Mouse (Mus musculus) frontal cortex, postnatal 10 days (tissue): ENCODE measurements around the gene Maml3.
A peak's percentile ranks its signal among the peaks of the same experiment; 100 is the strongest.

Experiments
- DNase-seq, 2 experiments: peaks; one replicate each; pipeline ENCODE4 v3.0.0; 2022; ENCODE audit warnings: low spot score in 2 of 2, mixed read lengths in 1 of 2

Maml3 gene

DNA sequence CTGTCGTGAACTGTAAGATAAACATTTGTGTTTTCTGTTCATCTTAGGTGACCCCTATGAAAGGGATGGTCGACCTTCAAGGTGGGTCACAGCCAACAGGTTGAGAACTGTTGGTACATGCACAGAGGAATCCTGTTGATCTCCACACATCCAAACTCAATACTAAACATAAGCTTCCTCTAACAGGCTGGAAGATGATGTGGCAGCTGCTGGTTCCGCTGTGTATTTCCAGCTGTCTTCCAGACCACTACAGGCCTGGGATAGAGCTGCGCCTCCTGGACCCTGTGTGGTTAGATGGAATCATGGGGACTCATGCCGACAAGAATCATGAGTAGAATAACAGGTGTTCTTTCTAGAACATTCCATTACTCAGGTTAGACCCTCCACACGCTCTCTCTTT lies 101.2 kb downstream of the Maml3 start:
- DNase-seq, result no peak

DNA sequence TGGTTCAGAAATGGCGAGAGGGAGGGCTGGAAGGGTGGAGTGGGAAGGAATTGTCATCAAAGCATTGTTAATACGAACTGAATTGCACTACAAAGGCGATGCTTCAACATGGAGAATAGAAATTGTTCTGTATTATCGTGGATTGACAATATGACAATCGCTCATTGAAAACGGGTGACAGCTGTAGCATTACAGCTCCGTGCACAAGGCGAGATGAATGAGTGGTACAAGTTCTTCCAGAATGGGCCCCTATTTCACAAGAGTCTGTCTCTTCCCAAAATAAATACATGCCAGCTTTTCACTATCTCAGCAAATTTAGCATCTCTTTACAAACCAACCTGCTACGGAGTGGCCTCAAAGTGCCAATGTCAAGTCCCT lies 103.4 kb downstream of the Maml3 start:
- no peak for DNase-seq

DNA sequence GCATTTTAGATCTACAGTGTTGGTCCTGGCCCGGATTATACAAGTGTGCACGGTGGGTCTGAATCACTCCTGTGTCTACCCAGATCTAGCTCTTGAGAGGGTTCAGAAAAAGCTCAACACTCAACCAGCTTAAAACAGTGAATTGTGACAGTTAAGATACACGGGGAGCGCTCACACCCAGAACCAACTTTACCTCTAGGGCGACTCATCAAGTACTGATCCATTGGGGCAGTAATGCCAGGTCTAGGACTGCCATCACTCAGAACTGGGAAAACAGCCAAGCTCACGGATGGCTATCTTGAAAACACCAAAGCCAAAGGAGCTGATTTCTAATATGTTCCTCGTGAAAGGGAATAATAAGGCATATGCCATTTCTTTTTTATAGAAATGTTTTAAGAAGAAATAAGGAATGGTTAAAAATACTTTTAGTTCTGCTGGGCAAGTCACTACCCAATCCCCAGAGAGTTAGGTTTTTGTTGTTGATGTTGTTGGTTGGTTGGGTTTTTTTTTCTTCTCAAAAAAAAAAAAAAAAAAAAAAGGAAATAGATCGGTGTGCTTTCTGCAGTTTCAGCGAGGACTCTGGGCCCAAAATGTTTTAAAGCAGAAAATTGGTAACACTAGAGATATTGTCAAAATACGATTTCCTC lies 103.9 kb downstream of the Maml3 start:
- DNase-seq, result no peak

DNA sequence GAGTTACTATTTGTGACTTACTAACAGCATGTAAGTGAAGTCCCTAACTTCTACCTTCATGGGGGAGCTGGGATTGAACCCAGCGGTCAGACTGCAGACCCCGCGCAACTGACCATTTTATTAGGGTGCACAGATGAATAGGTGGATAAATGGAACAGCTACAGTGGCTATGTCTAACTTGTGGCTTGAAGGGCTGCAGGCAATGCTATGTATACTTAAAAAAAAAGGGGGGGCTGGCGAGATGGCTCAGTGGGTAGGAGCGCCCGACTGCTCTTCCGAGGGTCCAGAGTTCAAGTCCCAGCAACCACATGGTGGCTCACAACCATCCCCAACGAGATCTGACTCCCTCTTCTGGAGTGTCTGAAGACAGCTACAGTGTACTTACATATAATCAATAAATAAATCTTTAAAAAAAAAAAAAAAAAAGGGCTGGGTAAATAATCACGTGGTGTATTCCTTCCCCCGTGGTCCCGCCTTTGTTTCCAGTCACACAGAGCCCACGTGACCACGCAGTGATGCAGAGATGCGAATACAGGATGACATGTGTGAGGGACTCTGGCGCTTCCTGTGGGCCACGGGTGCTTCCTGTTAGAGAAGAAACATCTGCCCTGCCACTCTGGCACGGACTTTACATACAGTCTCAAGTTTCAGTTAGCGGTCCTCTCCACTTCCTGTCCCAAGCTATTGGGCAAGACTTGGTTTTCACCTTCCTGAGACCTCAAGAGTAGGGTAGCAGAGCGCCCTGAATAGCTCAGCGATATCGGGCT lies 105.0 kb downstream of the Maml3 start:
- peak in 1 of 2 experiments; percentile 48 for DNase-seq

DNA sequence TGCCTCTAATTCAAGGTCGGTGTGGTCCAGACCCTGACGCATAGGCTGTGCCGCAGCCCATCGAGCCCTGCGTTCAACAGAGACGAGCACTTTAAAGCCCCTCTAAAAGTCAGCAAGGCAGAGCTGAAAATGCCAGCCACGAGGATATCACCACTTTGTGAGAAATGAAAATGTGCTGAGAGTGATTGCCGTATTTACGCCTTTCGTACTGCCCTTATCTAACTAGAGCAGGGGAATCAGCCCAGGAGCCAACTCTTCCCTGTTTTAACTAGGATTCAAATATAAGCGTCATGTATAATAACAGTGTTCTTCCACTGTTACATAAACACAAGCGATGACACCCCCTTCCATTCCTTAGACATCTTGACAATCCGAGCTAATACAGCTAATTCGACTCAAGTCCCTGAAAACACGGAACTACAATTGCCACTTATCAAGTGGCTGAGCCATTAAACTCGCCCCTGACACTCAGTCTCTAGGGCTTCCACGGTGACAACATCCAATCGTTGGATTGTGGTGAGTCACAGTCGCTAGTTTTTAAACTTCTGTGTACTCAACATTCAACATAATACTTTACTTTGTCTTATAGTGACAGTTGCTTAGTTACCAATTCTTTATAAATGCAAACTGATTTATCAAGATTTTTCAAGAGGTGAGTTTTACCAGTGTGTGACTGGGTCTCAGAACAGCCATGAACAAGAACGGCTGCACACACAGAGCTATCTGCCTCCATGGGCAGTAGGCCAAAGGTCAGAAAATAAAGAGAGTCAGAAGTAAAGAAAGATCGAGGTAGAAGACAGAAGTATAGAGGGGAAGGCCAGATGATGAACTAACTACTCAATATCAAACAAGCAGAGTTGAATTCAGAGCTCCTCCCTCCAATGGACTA lies 106.1 kb downstream of the Maml3 start:
- no peak for DNase-seq

DNA sequence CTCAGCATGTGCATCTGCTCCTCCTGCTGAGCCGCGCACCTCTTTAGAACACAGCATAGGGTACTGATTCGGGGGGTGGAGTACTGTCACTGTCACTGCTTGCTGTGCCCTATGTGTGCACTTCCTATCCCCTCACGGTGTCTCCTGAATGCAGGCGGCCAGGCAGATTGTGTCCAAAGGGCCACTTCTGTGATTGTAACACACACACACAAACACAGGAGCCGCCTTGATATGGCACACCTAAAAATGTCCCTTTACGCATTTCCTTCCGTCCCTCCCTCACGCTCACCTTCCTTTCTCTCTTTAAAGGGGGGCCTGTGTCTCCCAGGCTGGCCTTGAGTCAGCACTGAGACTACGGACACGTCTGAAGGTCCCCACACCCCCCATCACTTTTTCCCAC lies 107.3 kb downstream of the Maml3 start:
- no peak for DNase-seq

DNA sequence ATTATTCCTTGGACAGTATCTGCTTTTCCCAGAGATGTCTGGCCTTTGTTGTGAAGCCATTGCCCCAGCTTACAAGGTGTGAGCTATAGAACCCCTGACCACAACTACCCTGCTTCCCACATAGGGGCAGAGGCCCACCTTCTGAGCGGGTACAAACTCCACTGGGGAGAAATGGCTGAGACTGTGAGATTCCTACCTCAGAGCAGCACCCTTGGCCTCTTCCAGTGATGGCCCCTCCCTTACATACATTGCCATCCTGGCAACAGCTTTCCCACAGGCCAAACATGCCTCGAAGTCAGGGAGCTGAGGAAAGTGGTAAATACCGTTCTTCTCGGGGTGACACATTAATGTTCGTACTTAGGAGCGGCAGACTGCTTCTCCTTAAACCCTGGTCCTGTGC lies 118.4 kb downstream of the Maml3 start:
- no peak for DNase-seq

DNA sequence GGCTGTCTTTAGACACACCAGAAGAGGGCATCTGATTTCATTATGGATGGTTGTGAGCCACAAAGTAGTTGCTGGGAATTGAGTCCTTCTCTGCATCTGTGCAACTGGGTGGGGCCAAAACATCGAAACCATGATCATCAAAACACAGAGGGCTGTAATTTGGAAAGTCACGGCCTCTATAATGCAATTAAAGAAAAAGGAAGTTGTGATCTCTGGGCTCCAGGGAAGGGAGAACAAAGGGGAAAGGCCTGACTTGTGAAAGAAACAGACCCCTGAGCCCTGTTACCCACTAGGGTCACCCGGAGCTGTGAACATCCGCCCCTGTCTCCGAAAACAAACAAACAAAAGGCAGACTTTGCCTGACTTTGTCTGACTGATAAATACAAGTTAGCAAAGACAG lies 123.4 kb downstream of the Maml3 start:
- no peak for DNase-seq

DNA sequence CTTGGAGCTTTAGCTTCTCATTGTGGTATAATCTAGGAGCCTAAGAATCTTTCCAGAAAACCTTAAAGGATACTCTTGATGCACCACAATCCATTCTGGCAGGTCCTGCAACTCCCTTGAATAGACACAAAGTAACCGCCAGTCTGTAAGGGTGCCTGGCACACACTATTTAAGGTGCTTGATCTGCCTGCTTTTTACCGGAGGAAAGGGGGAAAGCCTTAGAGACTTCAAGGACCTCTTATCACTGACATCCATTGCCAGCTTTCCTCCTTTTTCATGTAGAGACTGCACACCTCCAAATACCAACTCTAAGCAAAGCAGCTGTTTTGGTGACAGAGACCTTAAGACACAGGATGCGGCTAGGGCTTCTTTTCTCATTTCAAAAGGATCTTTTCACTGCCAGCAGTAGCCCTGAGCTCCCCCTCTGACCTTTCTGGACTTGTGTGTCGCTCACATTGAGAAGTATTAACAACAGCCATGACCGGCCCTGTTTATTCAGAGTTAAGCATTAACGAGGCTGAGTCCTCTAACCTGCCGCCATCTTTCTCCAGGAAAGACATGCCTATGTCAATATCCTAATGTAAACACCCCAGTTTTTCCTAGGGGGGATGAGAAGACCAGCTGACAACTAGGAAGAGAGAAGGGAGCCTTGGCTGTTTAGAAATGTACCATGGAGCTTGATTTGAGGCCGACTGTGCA lies 127.1 kb downstream of the Maml3 start:
- no peak for DNase-seq

DNA sequence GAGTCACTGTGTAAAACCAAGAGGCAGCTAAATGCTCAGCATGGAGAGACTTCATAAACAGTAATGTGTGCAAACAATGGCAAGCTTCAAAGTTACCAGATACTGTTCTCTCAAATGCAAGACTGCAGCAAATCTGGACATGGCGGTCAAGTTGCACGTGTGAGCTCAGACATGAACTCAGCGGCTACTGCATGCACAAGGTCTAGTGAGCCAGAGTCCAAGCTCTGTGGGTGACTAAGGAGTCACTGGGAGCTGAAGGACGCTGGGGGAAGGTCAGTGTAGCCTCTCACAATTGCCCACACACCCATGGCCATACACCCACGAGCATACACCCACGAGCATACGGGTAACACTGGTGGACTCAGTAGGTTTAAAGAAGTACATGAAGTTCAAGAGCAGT lies 130.3 kb downstream of the Maml3 start:
- no peak for DNase-seq

DNA sequence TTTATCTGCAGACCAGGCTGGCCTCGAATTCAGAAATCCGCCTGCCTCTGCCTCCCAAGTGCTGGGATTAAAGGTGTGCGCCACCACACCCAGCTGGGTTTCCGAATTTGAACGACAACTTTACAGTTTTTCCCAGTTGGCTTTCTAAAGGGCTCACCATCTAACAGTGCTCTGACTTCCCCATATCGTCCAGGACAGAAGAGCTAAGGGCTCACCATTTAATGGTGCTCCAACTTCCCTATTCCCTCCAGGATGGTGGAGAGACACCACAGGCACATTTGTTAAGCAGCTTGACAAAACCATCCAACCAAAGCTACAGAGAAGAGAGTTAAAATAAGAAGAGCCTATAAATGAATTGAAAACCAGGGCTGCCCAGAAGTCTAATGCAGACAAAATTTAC lies 130.7 kb downstream of the Maml3 start:
- no peak for DNase-seq

DNA sequence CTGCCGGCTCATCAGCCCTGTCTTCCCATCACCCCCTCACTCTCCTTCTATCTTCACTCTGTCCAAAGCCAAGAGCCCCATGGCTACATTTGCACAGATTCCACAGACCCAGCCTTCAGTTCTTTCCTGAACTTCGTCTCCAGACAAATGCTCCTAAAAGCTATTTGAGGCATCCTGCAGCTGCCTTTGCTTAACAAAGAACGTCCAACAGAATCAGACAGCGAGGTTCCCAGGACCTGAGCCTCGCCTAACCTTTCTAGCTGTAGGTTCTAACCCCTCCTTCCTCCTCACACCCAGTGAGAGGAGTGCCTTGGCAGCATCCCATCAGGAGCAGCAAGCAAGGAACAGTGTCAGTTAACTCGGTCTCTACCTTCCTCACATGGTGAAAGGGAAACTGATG lies 132.3 kb downstream of the Maml3 start:
- DNase-seq, result no peak

DNA sequence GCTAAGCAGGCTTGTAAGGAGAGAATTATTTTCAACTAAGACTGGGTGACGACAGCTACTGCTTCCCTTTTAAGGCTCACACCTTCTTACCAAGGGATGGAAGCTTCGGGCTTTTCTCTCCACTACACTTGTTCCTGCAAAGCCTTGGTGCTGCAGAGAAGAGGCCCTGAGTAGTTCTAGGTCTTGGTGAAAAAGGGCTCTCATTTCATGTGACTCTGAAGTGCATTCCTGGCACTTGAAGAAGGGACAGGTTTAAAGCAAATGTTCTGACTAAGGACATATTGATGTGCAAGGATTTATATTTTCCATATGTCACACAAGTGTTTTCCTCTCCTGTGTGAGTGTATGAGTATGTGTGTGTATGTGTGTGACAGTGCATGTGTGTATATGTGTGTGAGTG lies 134.4 kb downstream of the Maml3 start:
- no peak for DNase-seq

DNA sequence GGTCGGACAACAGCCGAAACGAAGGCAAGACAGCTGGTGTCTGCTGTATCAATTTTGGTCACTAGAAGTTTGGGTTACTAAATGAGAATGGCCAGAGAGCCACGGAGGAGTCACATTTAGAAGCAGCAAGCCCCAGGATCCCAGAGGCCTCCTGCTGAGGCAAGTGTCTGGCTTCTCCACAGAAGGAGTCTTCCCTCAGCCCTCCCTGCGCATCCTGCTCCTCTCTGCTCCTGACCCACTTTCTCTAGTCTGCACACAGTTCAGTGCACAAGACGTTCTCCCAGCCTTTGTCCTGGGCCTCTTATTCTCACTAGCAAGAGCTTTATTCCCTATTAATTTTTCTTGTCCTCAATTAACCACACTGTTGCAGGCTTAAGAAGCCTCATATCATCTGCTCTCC lies 135.4 kb downstream of the Maml3 start:
- DNase-seq, result no peak

DNA sequence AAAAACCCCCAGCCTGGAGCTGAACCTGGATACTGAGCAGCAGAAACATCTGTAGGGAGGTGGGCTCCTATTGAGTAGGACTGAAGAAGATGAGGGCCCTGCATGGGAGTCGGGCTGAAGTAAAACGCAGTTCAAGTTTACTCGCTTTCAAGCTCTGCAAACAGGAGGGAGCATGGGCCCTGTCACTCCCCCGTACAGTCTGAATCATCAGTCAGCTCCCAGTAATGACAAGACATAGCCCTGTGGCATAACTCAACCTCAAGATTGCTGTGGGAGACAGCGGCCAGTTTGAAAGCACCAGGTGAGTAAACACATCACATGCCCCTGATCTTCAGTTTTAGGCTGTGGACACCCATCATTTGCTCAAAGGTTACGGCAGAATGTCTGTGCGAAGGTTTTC lies 139.0 kb downstream of the Maml3 start:
- no peak for DNase-seq

DNA sequence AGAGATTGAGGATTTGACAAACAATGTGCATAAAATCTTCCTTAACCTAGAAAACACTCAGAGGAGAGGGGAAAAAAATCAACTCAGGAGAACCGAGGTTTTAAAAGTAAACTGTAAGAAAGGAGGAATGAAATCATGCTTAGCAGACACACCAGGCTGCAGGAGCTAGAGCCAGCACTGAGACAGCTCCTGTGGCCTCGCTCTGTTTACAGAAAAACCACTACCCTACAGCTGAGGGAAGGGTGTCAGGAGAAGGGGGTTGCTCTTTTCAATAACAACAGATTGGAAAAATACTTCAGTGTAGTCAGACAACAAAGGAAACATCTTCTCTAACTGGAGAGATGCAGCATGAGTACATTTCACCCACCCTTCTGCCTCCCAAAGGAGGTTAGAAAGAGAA lies 139.4 kb downstream of the Maml3 start:
- DNase-seq, result no peak

DNA sequence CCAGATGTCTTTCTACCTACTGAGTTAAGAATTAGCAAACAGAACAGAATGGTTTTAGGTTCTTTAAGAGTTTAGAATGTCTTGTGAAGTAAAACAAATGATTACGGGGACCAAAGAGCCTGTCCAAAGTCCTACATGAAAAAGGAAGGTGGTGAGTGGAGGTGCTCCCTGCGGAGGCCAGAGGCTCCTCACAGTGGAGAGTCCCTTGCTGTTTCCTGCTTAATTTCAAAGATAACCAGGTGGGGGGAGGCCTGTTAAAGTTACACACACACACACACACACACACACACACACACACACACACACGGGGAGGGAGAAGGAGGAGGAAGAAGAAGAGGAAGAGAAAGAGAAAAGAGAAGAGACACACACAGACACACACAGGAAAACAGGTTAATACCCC lies 139.9 kb downstream of the Maml3 start:
- DNase-seq, result no peak

DNA sequence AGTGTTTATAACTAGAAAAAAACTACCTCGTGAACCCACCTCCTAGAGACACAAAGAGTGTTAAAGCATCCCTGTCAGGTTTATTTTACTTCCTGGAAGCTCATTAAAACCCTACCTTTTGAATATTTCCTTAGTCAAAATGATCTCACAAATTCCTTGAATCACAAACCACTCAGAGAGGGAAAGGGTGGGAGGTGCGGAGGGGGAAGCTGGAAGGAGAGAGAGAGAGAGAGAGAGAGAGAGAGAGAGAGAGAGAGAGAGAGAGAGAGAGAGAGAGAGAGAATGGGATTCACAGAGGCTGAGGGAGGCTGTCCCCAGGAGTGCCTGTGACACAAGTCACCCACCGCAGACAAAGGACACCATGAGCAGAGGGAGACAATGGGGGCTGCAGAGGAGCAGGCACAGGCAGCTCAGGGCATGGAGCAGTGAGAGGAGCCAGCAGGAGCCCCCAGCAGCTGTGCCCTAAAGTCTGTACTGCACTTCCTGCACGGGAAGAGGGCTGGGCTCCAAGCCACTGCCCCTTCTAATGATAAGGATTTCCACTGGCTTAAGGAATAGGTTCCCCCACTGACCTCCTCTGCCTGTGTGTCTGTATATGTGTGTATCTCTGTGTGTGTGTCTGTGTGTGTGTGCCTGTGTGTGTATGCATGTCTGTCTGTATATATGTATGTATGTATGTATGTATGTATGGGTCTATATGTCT lies 140.8 kb downstream of the Maml3 start:
- no peak for DNase-seq

DNA sequence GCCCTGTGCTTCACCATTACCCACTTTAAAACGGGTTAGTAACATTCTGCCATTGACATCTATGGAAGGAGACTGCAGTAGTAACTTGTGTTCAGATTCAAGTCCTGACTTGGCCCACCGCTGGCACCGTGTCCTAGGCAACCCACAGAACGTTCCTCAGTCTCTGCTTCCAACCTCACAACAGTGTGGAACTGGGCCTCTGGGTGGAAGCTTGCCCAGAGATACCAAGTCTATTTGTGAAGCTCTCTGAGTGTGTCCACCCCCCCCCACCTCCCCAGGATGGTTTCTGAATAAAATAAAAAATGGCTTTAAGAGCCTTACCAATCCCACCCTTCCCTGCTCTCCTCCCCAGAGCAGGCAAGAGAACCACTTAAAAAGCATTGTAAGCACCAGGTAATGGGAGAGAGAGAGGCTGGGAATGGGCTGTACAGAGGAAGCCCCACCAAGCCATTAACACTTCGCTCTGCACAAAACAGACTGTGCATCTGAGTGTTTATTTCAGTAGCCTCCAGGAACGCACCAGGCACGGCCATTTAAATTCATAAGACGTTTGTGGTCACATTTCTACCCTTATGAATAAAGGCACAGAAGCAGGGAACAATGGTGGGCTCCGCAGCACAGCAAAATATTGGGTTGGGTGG lies 141.6 kb downstream of the Maml3 start:
- peak in 1 of 2 experiments; percentile 42 for DNase-seq

DNA sequence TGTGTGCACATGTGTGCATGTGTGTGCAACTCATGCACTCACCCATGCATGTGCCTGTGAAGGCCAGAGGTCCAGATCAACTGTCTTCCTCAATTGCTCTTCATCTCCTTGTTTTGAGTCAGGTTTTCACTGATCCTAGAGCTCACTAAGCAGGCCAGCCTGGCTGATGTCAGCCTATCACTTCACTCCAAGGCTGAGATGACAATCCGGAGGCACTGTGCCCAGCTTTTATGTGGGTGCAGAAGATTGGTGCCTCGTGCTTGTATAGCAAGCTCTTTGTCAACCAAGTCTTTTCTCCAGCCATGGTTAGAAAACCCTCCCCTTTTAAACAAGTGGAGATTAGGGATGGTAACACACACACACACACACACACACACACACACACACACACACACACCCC lies 146.1 kb downstream of the Maml3 start:
- DNase-seq, result no peak

DNA sequence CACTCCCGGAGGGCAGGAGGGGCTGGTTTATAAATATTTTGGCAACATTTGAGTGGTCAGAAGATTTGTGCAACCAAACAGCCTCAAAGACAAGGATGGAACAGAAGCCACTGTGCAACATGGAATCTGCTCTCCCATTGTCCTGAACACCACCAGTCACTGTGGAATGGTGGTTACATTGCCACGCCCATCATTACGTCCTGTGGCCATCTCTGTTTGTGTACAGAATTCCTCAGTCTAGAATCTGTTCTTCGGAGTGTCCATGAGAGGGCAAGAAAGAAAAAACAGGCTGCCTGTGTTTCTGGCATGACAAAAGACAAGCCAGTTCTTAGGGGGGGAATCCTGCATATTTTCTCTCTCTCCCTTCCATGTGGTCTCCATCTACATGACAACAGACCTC lies 150.4 kb downstream of the Maml3 start:
- DNase-seq, result no peak
